Mouse (Mus musculus) testis, adult 2 months (tissue): ENCODE measurements around the gene Dhrs9.

Experiments used
- CTCF ChIP-seq: fragments of 200-500 bp; IDR thresholded peaks from 2 replicates; pipeline ENCODE4 v1.5.1; 2012; ENCODE audit warnings: low read depth, mild to moderate bottlenecking, inconsistent platforms, low read length, moderate library complexity; ENCODE audit not compliant: control insufficient read depth, insufficient read depth, insufficient replicate concordance
- POLR2A ChIP-seq: fragments of 200-500 bp; IDR thresholded peaks from 2 replicates; pipeline ENCODE4 v1.6.1; 2012; ENCODE audit warnings: low read depth, mild to moderate bottlenecking, inconsistent platforms, low read length, moderate library complexity; ENCODE audit not compliant: control insufficient read depth

DNA sequence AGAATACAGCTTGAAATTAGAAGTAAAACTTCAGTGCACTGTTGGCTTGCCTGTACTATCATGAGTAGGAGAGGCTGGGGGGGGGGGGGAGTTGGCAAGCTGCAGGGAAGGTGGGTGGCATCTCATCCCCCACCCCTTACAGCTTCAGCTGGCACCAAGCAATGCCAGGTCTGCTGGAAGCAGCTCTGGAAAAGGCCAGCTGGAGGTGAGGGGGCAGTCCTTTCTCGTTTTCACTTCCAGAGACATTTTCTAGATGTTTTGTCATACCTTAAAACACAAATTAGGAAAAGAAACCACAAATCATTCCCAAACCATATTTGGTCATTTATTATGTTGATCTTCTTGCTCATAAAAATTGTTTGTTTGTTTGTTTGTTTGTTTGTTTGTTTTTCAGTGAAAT lies 444 bp upstream of the Dhrs9 start:
- TF ChIP-seq CTCF (no peak), POLR2A (no peak)
